14 mouse cellular contexts compared by ENCODE assay signal in genomic region chr13:90293697-90294647, GRCm38 (mm10).
A peak's percentile ranks its signal among the peaks of the same experiment; 100 is the strongest.
DNase-seq lines count a peak whose midpoint lies in the region; ATAC-seq lines count a peak whose summit lies in the region.
"Had no signal": no experiment of that assay in that cellular context is flagged by ENCODE, and none has a peak within 500 bp of the region (broad histone marks: within the 10 kb centered on the region; RNA-seq: fewer than 3 reads in every experiment).

No protein-coding gene starts in this region.

- peaks cover 24% of the 10 kb centered on the region for H3K4me1 ChIP-seq in forebrain, embryonic 12.5 days
- H3K4me1 ChIP-seq in midbrain, embryonic 16.5 days (ENCODE audit: control insufficient read depth, insufficient read depth, low read length), result peaks cover 4% of the 10 kb centered on the region; the same call in 1 of the 2 replicates
- H3K4me1 ChIP-seq: liver, embryonic 15.5 days had no signal

- 16% methylated on average over 10 of the region's 10 CpGs for WGBS in forebrain, embryonic 12.5 days
- whole genome bisulfite sequencing in midbrain, embryonic 16.5 days, result 33% methylated on average over 10 of the region's 10 CpGs

- H3K27ac ChIP-seq in forebrain, embryonic 12.5 days, result peak overlapping the region; percentile 60
- H3K27ac ChIP-seq in midbrain, embryonic 16.5 days (ENCODE audit: low read length), result peak overlapping the region; percentile 54; the same call in 1 of the 2 replicates
- H3K27ac ChIP-seq: left cerebral cortex, adult 2 months; liver, embryonic 15.5 days had no signal

- H3K9me3 ChIP-seq in forebrain, embryonic 12.5 days, result no peaks in the 10 kb centered on the region
- H3K9me3 ChIP-seq in midbrain, embryonic 16.5 days (replicated peaks; ENCODE audit: control insufficient read depth, low read length, poor library complexity, severe bottlenecking), result 0 out of 2 replicates have a peak, but pooled peaks cover 4% of the 10 kb centered on the region
- H3K9me3 ChIP-seq: liver, embryonic 15.5 days had no signal

- H3K4me3 ChIP-seq in forebrain, embryonic 12.5 days (replicated peaks), result no peak overlapping the region
- H3K4me3 ChIP-seq in midbrain, embryonic 16.5 days (ENCODE audit: low read depth, low read length), result no peak overlapping the region
- H3K4me3 ChIP-seq: left cerebral cortex, adult 2 months; liver, embryonic 15.5 days had no signal

- 0 out of 2 replicates have a peak overlapping the region, but pooled peaks have one; percentile 6 for H3K4me2 ChIP-seq in forebrain, embryonic 12.5 days
- peak overlapping the region; percentile 28; the same call in 1 of the 2 replicates for H3K4me2 ChIP-seq in midbrain, embryonic 16.5 days (ENCODE audit: low read length)
- H3K4me2 ChIP-seq: liver, embryonic 15.5 days had no signal

- ATAC-seq in forebrain, embryonic 12.5 days (ENCODE audit: low FRiP score), result peak; percentile 81
- ATAC-seq in midbrain, embryonic 16.5 days, result peak; percentile 62
- no peak for ATAC-seq in megakaryocyte progenitor cell, adult 5-6 weeks (replicated peaks; ENCODE audit: poor library complexity)
- ATAC-seq: intestine, embryonic 16.5 days; Patski had no signal

- H3K27me3 ChIP-seq in forebrain, embryonic 12.5 days, result no peaks in the 10 kb centered on the region; the same call in 1 of the 2 replicates
- H3K27me3 ChIP-seq in midbrain, embryonic 16.5 days (ENCODE audit: control insufficient read depth, insufficient read depth, low read depth, low read length), result no peaks in the 10 kb centered on the region
- H3K27me3 ChIP-seq: liver, embryonic 15.5 days; Patski had no signal

- no peaks in the 10 kb centered on the region for H3K36me3 ChIP-seq in forebrain, embryonic 12.5 days (replicated peaks)
- no peaks in the 10 kb centered on the region for H3K36me3 ChIP-seq in midbrain, embryonic 16.5 days (ENCODE audit: control insufficient read depth, insufficient read depth, low read length)
- H3K36me3 ChIP-seq: liver, embryonic 15.5 days had no signal

- H3K9ac ChIP-seq in forebrain, embryonic 12.5 days, result no peak overlapping the region
- no peak overlapping the region for H3K9ac ChIP-seq in midbrain, embryonic 16.5 days (ENCODE audit: low read depth, low read length)
- H3K9ac ChIP-seq: liver, embryonic 15.5 days had no signal

- DNase-seq in embryo, embryonic 10 days (ENCODE audit: low spot score), result peak; percentile 4
- DNase-seq in embryo, embryonic 9.5 days (ENCODE audit: extremely low spot score), result no peak
- DNase-seq in hindlimb bud, embryonic 11.5 days (ENCODE audit: extremely low spot score, low read depth, low spot score), result peak; percentile 52
- no peak for DNase-seq in thymus, adult 18-20 months
- DNase-seq in lung, adult 18-20 months, result no peak
- DNase-seq: cerebellum, postnatal 10 days; lung, postnatal 4 days had no signal

Comparison
In these comparisons a context has a peak if more than half of its experiments do, and no peak if none do; other contexts are left out.
1. DNase-seq: peak in embryo, embryonic 10 days (single experiment) and hindlimb bud, embryonic 11.5 days (single experiment); none in embryo, embryonic 9.5 days (single experiment), thymus, adult 18-20 months (0 of 2) and lung, adult 18-20 months (0 of 2).